Mouse (Mus musculus) heart, embryonic 11.5 days (tissue): ENCODE results near the gene Ophn1. TPM values are rescaled to one million over a fixed set of nuclear protein-coding genes. Genes with fewer than 3 reads are reported as not detected.

Experiments
- ATAC-seq: fragments of 200-750 bp; cut with Nextera tagmentation; replicated peaks from 2 replicates; pipeline ENCODE4 v1.8.0; 2017; ENCODE audit warnings: moderate library complexity; ENCODE audit not compliant: insufficient number of reproducible peaks, low FRiP score, low TSS enrichment
- H3K27ac ChIP-seq: fragments of 300-500 bp; sonication (generic); 2 replicates; pipeline ENCODE4 v1.5.1; 2014; ENCODE audit warnings: mild to moderate bottlenecking, low read depth, low read length
- H3K27me3 ChIP-seq: fragments of 300-500 bp; sonication (generic); 2 replicates; pipeline ENCODE4 v1.6.1; 2014; ENCODE audit warnings: mild to moderate bottlenecking, low read length, mixed read lengths; ENCODE audit not compliant: control insufficient read depth, insufficient read depth
- H3K36me3 ChIP-seq: fragments of 300-500 bp; sonication (generic); 2 replicates; pipeline ENCODE4 v1.6.1; 2014; ENCODE audit warnings: mild to moderate bottlenecking, low read length, moderate library complexity, mixed read lengths; ENCODE audit not compliant: control insufficient read depth, insufficient read depth
- H3K4me1 ChIP-seq: fragments of 300-500 bp; sonication (generic); 2 replicates; pipeline ENCODE4 v1.6.1; 2014; ENCODE audit warnings: low read length; ENCODE audit not compliant: control insufficient read depth, insufficient read depth
- H3K4me2 ChIP-seq: fragments of 300-500 bp; sonication (generic); 2 replicates; pipeline ENCODE4 v1.6.1; 2014; ENCODE audit warnings: mild to moderate bottlenecking, moderate library complexity
- H3K4me3 ChIP-seq: fragments of 300-500 bp; sonication (generic); 2 replicates; pipeline ENCODE4 v1.5.1; 2014; ENCODE audit warnings: low read depth, low read length
- H3K9ac ChIP-seq: fragments of 300-500 bp; sonication (generic); 2 replicates; pipeline ENCODE4 v1.6.1; 2014; ENCODE audit warnings: mild to moderate bottlenecking, low read depth, low read length, moderate library complexity
- H3K9me3 ChIP-seq: fragments of 300-500 bp; sonication (generic); replicated peaks from 2 replicates; pipeline ENCODE4 v1.6.1; 2016; ENCODE audit warnings: low read length; ENCODE audit not compliant: control insufficient read depth
- WGBS: fragments of 180-500 bp; shearing (Covaris S2); extraction: QIAGEN DNeasy Blood & Tissue Kit; methylation state at CpG from one replicate; pipeline ENCODE4 v1.1.7; 2014; ENCODE audit not compliant: insufficient replicate concordance; 5-methylcytosine and 5-hydroxymethylcytosine counted together
- microRNA-seq: library from miRNA; unstranded; fragments of <30 nt; microRNA quantifications from one replicate; pipeline ENCODE4, GENCODE M21; 2016; ENCODE audit warnings: borderline number of aligned reads
- polyA plus RNA-seq: library from polyadenylated mRNA; unstranded; fragments of >200 nt; fragmentation: Nextera tagmentation; extraction: Ambion mirVana; gene quantifications from 2 replicates; pipeline ENCODE4 v1.2.1, GENCODE M21; 2014

Ophn1 gene
- polyA plus RNA-seq, 1 experiment from 2014 or later, result 11.4 TPM

GRCm38 (mm10) chrX:98628666-98629404 lies 262.0 kb downstream of the Ophn1 start:
- Histone ChIP-seq H3K27ac (no peak overlapping the region), H3K9ac (no peak overlapping the region), H3K36me3 (no peaks in the 10 kb centered on the region), H3K27me3 (no peaks in the 10 kb centered on the region), H3K4me2 (no peak overlapping the region), H3K4me3 (no peak overlapping the region), H3K4me1 (no peaks in the 10 kb centered on the region), H3K9me3 (no peaks in the 10 kb centered on the region)
- 66% methylated on average over 3 of the region's 3 CpGs for WGBS
- ATAC-seq, result no peak

DNA sequence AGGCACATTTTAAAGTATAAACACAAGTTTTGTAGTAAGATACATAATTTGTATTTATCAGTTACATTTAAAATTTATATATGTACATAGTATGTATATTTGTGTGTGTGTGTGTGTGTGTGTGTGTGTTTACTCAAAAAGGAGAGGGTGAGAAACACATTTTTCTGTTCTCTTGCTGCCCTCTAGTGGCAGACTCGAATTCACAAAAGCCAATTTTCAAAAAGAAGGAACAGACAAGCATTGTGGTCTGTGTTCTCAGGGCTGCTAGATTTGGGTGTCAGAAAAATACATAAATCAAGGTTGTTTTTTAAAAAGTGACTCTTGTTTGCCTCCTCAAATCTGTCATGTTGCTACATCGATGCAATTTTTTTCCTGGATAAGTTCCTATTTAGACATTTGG lies 272.0 kb downstream of the Ophn1 start:
- Histone ChIP-seq H3K9me3 (no peaks in the 10 kb centered on the region), H3K4me2 (no peak overlapping the region), H3K9ac (no peak overlapping the region), H3K4me1 (no peaks in the 10 kb centered on the region), H3K36me3 (no peaks in the 10 kb centered on the region), H3K27me3 (no peaks in the 10 kb centered on the region), H3K4me3 (no peak overlapping the region), H3K27ac (no peak overlapping the region)
- WGBS, result 5% methylated on average over 2 of the region's 2 CpGs
- no peak for ATAC-seq

DNA sequence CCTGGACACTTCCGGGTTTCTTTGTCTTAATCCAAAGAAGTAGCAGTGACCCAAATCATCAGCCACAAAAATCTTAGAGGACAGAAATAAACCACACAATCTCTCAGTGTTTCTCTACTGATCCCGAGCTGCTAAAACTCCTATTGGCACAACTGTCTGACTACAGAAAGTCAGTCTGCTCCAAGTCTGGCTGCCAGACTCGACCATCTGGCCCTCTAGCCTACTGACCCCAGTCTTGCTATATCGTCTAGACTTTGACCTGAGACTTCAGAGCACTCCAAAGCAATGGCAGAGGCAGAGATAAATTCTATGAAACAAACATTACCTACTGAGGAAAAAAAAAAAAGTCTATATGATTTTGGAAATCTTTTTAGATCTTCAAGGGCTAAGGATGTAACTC lies 273.4 kb downstream of the Ophn1 start:
- H3K4me3 ChIP-seq, result no peak overlapping the region
- H3K9ac ChIP-seq, result no peak overlapping the region
- no peaks in the 10 kb centered on the region for H3K9me3 ChIP-seq
- no peak for ATAC-seq
- no peak overlapping the region for H3K4me2 ChIP-seq
- 59% methylated on average over 4 of the region's 4 CpGs for WGBS
- H3K27ac ChIP-seq, result no peak overlapping the region
- no peaks in the 10 kb centered on the region for H3K4me1 ChIP-seq
- no peaks in the 10 kb centered on the region for H3K27me3 ChIP-seq
- no peaks in the 10 kb centered on the region for H3K36me3 ChIP-seq

- Histone ChIP-seq H3K9ac (no peak overlapping the region), H3K27me3 (no peaks in the 10 kb centered on the region), H3K27ac (no peak overlapping the region), H3K9me3 (no peaks in the 10 kb centered on the region), H3K4me3 (no peak overlapping the region), H3K36me3 (no peaks in the 10 kb centered on the region), H3K4me1 (no peaks in the 10 kb centered on the region), H3K4me2 (no peak overlapping the region)
- no peak for ATAC-seq
Observed at GRCm38 (mm10) chrX:98574201-98574600, 316.6 kb downstream of the Ophn1 start.

DNA sequence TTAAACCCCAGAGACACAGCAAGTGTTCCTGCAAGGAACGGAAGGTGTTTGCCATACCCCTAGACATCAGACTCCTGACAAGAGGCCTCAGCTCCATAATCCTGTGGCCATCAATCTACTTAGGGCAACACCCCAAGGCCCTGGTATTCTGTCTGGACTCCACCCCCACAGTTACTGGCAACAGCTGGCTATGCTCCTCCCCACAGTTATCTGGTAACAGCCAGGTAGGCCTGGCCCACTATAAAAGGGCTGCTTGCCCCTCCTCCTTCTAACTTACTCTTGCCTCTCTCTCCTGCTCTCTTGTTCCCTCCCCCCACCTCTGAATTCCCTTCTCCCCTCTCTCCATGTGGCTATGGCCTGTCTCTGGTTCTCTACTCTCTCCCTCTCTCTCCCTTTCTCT lies 344.4 kb downstream of the Ophn1 start:
- H3K4me1 ChIP-seq, result no peaks in the 10 kb centered on the region
- no peak overlapping the region for H3K9ac ChIP-seq
- no peaks in the 10 kb centered on the region for H3K9me3 ChIP-seq
- H3K27me3 ChIP-seq, result no peaks in the 10 kb centered on the region
- WGBS, result 91% methylated on average over 1 of the region's 1 CpGs
- H3K27ac ChIP-seq, result no peak overlapping the region
- H3K36me3 ChIP-seq, result no peaks in the 10 kb centered on the region
- no peak overlapping the region for H3K4me2 ChIP-seq
- no peak for ATAC-seq
- no peak overlapping the region for H3K4me3 ChIP-seq

DNA sequence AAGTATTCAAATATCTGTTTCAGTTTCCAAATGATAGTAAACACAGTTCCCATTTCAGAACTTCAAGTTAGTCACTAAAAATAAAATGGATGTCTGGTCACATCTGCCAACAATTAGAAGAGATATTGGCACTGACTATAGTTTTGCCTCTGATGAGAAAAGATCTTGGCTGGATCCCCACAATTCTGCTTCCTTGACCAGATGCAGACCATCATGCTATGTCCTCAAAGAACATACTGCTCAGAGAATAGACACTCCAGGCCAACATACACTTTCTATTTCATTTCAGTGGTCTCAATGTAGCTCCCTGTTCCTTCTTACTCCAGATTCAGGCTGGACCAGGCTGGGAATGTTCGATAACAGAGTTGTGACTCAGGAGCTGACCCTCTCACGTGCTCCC lies 375.5 kb downstream of the Ophn1 start:
- no peak overlapping the region for H3K27ac ChIP-seq
- no peak overlapping the region for H3K4me3 ChIP-seq
- 63% methylated on average over 2 of the region's 2 CpGs for WGBS
- no peak overlapping the region for H3K9ac ChIP-seq
- H3K4me2 ChIP-seq, result no peak overlapping the region
- H3K9me3 ChIP-seq, result no peaks in the 10 kb centered on the region
- H3K4me1 ChIP-seq, result no peaks in the 10 kb centered on the region
- no peaks in the 10 kb centered on the region for H3K36me3 ChIP-seq
- H3K27me3 ChIP-seq, result no peaks in the 10 kb centered on the region
- ATAC-seq, result no peak

DNA sequence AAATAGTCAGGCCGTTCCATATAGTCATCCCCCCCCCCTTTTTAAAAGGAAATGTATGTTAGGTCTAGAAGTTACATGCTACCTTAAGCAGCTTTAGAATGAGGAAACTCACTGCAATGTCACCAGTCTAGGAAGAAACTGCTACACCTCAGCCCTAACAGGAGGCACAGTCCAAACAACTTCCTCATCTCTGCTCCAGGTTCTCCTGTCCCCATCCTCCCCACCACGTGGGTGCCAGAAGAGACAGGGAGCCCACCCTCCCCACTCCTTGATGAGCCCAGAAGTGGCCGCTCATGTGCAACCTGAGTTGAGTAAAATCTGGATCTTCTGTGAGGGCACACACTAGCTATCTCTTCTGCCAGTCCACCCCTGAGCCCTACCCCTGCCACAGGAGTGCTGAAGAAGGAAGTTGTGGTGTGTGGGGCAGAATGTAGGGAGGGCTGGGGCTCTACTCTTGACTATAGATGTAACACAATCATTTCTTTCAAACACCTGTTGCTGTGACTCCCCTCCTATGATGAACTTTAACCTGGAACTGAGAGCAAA lies 376.4 kb downstream of the Ophn1 start:
- no peak overlapping the region for H3K9ac ChIP-seq
- H3K9me3 ChIP-seq, result no peaks in the 10 kb centered on the region
- H3K4me2 ChIP-seq, result no peak overlapping the region
- no peaks in the 10 kb centered on the region for H3K27me3 ChIP-seq
- no peak overlapping the region for H3K4me3 ChIP-seq
- H3K36me3 ChIP-seq, result no peaks in the 10 kb centered on the region
- H3K4me1 ChIP-seq, result no peaks in the 10 kb centered on the region
- H3K27ac ChIP-seq, result no peak overlapping the region
- WGBS, result 57% methylated on average over 3 of the region's 3 CpGs
- no peak for ATAC-seq

Small RNAs within 50 kb of the gene (microRNA-seq; reads per million reads assigned to microRNA genes)
- gene Gm27554, result not detected

Other genes starting within 250 kb of the Ophn1 start
- 17.9 and 18.3 TPM in 2 replicates for gene Yipf6, start 45.3 kb upstream of the Ophn1 start, polyA plus RNA-seq
- 7.9 and 11.8 TPM in 2 replicates for gene Stard8, start 112.2 kb upstream of the Ophn1 start, polyA plus RNA-seq
- gene Efnb1, start 245.1 kb upstream of the Ophn1 start, polyA plus RNA-seq, result 16.0 and 16.8 TPM in 2 replicates